Mouse (Mus musculus): ENCODE measurements at regions not wholly inside any gene's neighbourhood (a gene's known extent, or its start where the extent isn't known, plus 50 kb on each side); places are given as distances from the start of the nearest gene placed in this dataset.

DNA sequence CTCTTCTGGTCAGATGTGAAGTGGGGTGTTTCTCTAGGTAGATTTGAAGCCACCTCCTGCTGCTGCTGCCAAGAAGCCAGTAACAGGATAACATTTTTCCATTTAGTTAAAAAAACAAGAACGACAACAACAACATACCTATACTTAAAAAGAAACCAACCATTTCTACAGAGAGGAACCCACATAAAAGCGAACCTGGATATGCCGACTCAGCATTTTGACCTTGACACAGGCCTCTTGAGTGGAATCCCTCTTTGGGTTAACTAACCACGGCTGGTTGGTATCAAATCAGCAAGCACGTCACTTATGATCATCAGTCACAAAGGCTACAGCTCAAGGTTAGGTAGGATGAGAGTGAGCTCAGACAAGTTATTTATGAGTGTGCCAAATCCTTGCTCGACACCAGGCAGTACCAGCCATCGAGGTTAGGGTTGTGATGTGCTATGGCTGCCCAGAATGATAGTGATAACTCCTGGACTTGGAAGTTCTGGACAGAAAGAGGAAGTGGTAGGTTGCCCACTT lies 269.7 kb downstream of the Cbln1 start:
- TF ChIP-seq EP300 (IDR thresholded peaks at IDR 0.05; ENCODE audit: low read depth) (no peak), CTCF (IDR thresholded peaks at IDR 0.05; ENCODE audit: low read depth) (no peak)
